Mouse (Mus musculus): ENCODE data around the gene Ubap2.

Ubap2 gene

GRCm38 (mm10) chr4:41158251-41158650 is 116.7 kb downstream of the Ubap2 start:
- no peak for DNase-seq

GRCm38 (mm10) chr4:41156961-41157360 is 118.0 kb downstream of the Ubap2 start:
- DNase-seq, result no peak

GRCm38 (mm10) chr4:41153146-41153545 is 121.8 kb downstream of the Ubap2 start:
- DNase-seq, result no peak

GRCm38 (mm10) chr4:41151186-41151585 is 123.8 kb downstream of the Ubap2 start:
- DNase-seq, result no peak

- DNase-seq, result no peak
Measured at GRCm38 (mm10) chr4:41149891-41150290, 125.1 kb downstream of the Ubap2 start.

Measured in embryo, embryonic 11 days (tissue).